Mouse (Mus musculus) v-Abl transformed pro-B cells (cell line): ENCODE measurements around the gene Setx.

Experiments used
- in situ Hi-C, 2 experiments: fragments of 400-800 bp; cut with MboI; formaldehyde crosslinking; loops; one replicate each; pipeline ENCODE4 v1.15.1; 2025; ENCODE audit not compliant: unreplicated experiment in 2 of 2

Setx gene

GRCm38 (mm10) chr2:29130118-29130899 is 6.3 kb downstream of the Setx start:
- in situ Hi-C loops: loop anchor here in 1 of 2 experiments (10.0 kb wide), 1 partner anchor 376 kb away; no protein-coding TSS in a partner anchor

- in situ Hi-C loops: loop anchor here (5.0 to 10.0 kb wide), 2 partner anchors 37 to 380 kb away; no protein-coding TSS in a partner anchor
Observed at GRCm38 (mm10) chr2:29135161-29135560, 11.2 kb downstream of the Setx start.

- in situ Hi-C loops: loop anchor here in 1 of 2 experiments (25.0 kb wide), 2 partner anchors 240 to 1160 kb away; partner anchors contain the start of gene Barhl1
Observed at GRCm38 (mm10) chr2:29151941-29152340, 28.0 kb downstream of the Setx start.

- in situ Hi-C loops: loop anchor here (5.0 to 25.0 kb wide), 4 partner anchors 256 to 1144 kb away; partner anchors contain the start of gene Barhl1 (in 1 of the 2)
Observed at GRCm38 (mm10) chr2:29168067-29168466, 44.1 kb downstream of the Setx start.

GRCm38 (mm10) chr2:29174887-29175286 is 50.9 kb downstream of the Setx start:
- in situ Hi-C loops: loop anchor here (5.0 to 25.0 kb wide), 5 partner anchors 33 to 1137 kb away; partner anchors contain the start of gene Barhl1 (in 1 of the 2)

GRCm38 (mm10) chr2:29179810-29180209 is 55.8 kb downstream of the Setx start:
- in situ Hi-C loops: loop anchor here in 1 of 2 experiments (5.0 to 10.0 kb wide), 2 partner anchors 38 to 505 kb away; no protein-coding TSS in a partner anchor

- in situ Hi-C loops: no loop called here
Observed at GRCm38 (mm10) chr2:29181111-29181510, 57.1 kb downstream of the Setx start.

GRCm38 (mm10) chr2:29183266-29183924 is 59.4 kb downstream of the Setx start:
- in situ Hi-C loops: no loop called here

- in situ Hi-C loops: no loop called here
Observed at GRCm38 (mm10) chr2:29186209-29186608, 62.2 kb downstream of the Setx start.

GRCm38 (mm10) chr2:29190392-29190791 is 66.4 kb downstream of the Setx start:
- in situ Hi-C loops: no loop called here

GRCm38 (mm10) chr2:29191216-29192215 is 67.5 kb downstream of the Setx start:
- in situ Hi-C loops: no loop called here

GRCm38 (mm10) chr2:29192629-29193278 is 68.8 kb downstream of the Setx start:
- in situ Hi-C loops: no loop called here

- in situ Hi-C loops: no loop called here
Observed at GRCm38 (mm10) chr2:29193819-29194546, 70.0 kb downstream of the Setx start.

GRCm38 (mm10) chr2:29194547-29195463 is 70.8 kb downstream of the Setx start:
- in situ Hi-C loops: loop anchor here (5.0 kb wide), 4 partner anchors 217 to 407 kb away; no protein-coding TSS in a partner anchor

GRCm38 (mm10) chr2:29196844-29197243 is 72.9 kb downstream of the Setx start:
- in situ Hi-C loops: loop anchor here (5.0 kb wide), 4 partner anchors 215 to 405 kb away; no protein-coding TSS in a partner anchor

GRCm38 (mm10) chr2:29198446-29198845 is 74.5 kb downstream of the Setx start:
- in situ Hi-C loops: loop anchor here (5.0 kb wide), 4 partner anchors 214 to 404 kb away; no protein-coding TSS in a partner anchor

- in situ Hi-C loops: loop anchor here (5.0 to 25.0 kb wide), 5 partner anchors 212 to 963 kb away; no protein-coding TSS in a partner anchor
Observed at GRCm38 (mm10) chr2:29199909-29200308, 75.9 kb downstream of the Setx start.
